Mouse (Mus musculus) ES-E14 (cell line): ENCODE results near the gene Ppp1r1b. TPM values are rescaled to one million over a fixed set of nuclear protein-coding genes. Genes with fewer than 3 reads are reported as not detected.
"Not testable (repeated sequence)": the region's sequence is repeated elsewhere in the genome, so short reads cannot be mapped to it uniquely, and the experiment has no call there.

ENCODE experiments used
- DNase-seq: peaks from one replicate; pipeline ENCODE4 v3.0.0-alpha.2; 2013; ENCODE audit warnings: low read depth, low spot score
- H3K27ac ChIP-seq: 2 replicates; pipeline ENCODE4 v1.5.1; 2012; ENCODE audit warnings: low read depth, mild to moderate bottlenecking, low read length, moderate library complexity, mixed read lengths; ENCODE audit not compliant: poor library complexity, insufficient read depth, severe bottlenecking
- H3K36me3 ChIP-seq: 2 replicates; pipeline ENCODE4 v1.6.1; 2012; ENCODE audit warnings: mild to moderate bottlenecking, low read length, moderate library complexity, mixed read lengths; ENCODE audit not compliant: control insufficient read depth, poor library complexity, insufficient read depth, severe bottlenecking
- H3K4me1 ChIP-seq, 2 experiments: fragments of 150-350 bp in 1 of 2; sonication (generic) in 1 of 2; 2 replicates each; pipeline ENCODE4 v1.6.1; 2012; ENCODE audit warnings: low read length in 2 of 2, mild to moderate bottlenecking in 1 of 2, mixed read lengths in 1 of 2; ENCODE audit not compliant: control insufficient read depth in 2 of 2, insufficient read depth in 2 of 2, poor library complexity in 1 of 2
- H3K4me3 ChIP-seq, 2 experiments: fragments of 150-350 bp in 1 of 2; sonication (generic) in 1 of 2; 2 replicates each; pipeline ENCODE4 v1.5.1; 2012; ENCODE audit warnings: low read length in 2 of 2, low read depth in 1 of 2, mild to moderate bottlenecking in 1 of 2, mixed read lengths in 1 of 2; ENCODE audit not compliant: insufficient read depth in 1 of 2, poor library complexity in 1 of 2, severe bottlenecking in 1 of 2
- H3K9ac ChIP-seq: 2 replicates; pipeline ENCODE4 v1.6.1; 2012; ENCODE audit warnings: low read depth, mild to moderate bottlenecking, low read length, mixed read lengths; ENCODE audit not compliant: poor library complexity, insufficient read depth, severe bottlenecking
- H3K9me3 ChIP-seq: fragments of 150-350 bp; sonication (generic); 2 replicates; pipeline ENCODE4 v1.6.1; 2012; ENCODE audit warnings: low read depth, mild to moderate bottlenecking, low read length; ENCODE audit not compliant: control insufficient read depth, insufficient read depth
- CHD2 ChIP-seq: IDR thresholded peaks from 2 replicates; pipeline ENCODE4 v1.6.1; 2014; ENCODE audit warnings: mild to moderate bottlenecking, low read depth, low read length, inconsistent platforms
- HCFC1 ChIP-seq: IDR thresholded peaks from 2 replicates; pipeline ENCODE4 v1.6.1; 2012; ENCODE audit warnings: low read length, inconsistent platforms, borderline replicate concordance; ENCODE audit not compliant: insufficient read depth
- MAFK ChIP-seq: IDR thresholded peaks from 2 replicates; pipeline ENCODE4 v1.6.1; 2014; ENCODE audit warnings: mild to moderate bottlenecking, low read depth, low read length, inconsistent platforms; ENCODE audit not compliant: insufficient read depth
- ZC3H11A ChIP-seq: IDR thresholded peaks from 2 replicates; pipeline ENCODE4 v1.6.1; 2012; ENCODE audit warnings: low read depth, mild to moderate bottlenecking, inconsistent platforms, low read length, borderline replicate concordance
- ZNF384 ChIP-seq: IDR thresholded peaks from 2 replicates; pipeline ENCODE4 v1.6.1; 2012; ENCODE audit warnings: low read depth, low read length, inconsistent platforms
- in situ Hi-C, 2 experiments: fragments of 600-800 bp; cut with MboI; formaldehyde crosslinking; loops; one replicate each; pipeline ENCODE4 v1.15.1; 2025; ENCODE audit warnings: low sequenced_read_pairs in 2 of 2, inconsistent platforms in 1 of 2; ENCODE audit not compliant: unreplicated experiment in 2 of 2
- total RNA-seq: library from RNA; depleted of rRNA; stranded (reverse); fragments of 300-350 nt; gene quantifications from 2 replicates; pipeline ENCODE4 v1.2.3, GENCODE M21; 2012

Gene Ppp1r1b
- total RNA-seq, 1 experiment = 0.22 TPM

GRCm38 (mm10) chr11:98381651-98382050 is 33.4 kb downstream of the Ppp1r1b start:
- H3K4me3 ChIP-seq = no peak overlapping the region
- peaks cover 0 to 4% of the 10 kb centered on the region in 2 experiments; a peak in 1 of 4 replicates for H3K4me1 ChIP-seq
- peaks cover 22% of the 10 kb centered on the region; the same call in 1 of the 2 replicates for H3K36me3 ChIP-seq
- no peak overlapping the region for H3K27ac ChIP-seq
- TF ChIP-seq MAFK = no peak
- no peak for TF ChIP-seq CHD2
- no peak for TF ChIP-seq HCFC1
- no peak for TF ChIP-seq ZC3H11A
- no peak for TF ChIP-seq ZNF384
- no peak overlapping the region for H3K9ac ChIP-seq
- no peak for DNase-seq
- H3K9me3 ChIP-seq = no peaks in the 10 kb centered on the region
- in situ Hi-C loops = no loop called here

- H3K4me3 ChIP-seq, in situ Hi-C loops, H3K27ac ChIP-seq, H3K9me3 ChIP-seq, H3K9ac ChIP-seq, H3K4me1 ChIP-seq, DNase-seq: not testable (repeated sequence)
- peaks cover 20% of the 10 kb centered on the region; the same call in 1 of the 2 replicates for H3K36me3 ChIP-seq
Measured at GRCm38 (mm10) chr11:98382405-98382804, 34.2 kb downstream of the Ppp1r1b start.

GRCm38 (mm10) chr11:98383261-98384030 is 35.2 kb downstream of the Ppp1r1b start, which contains the start of gene Tcap:
Gene Tcap, plus strand, starts transcription at chr11:98383811.
- H3K4me3 ChIP-seq = peak within 1 kb of the TSS; percentile 33 to 35; a peak in 2 of 4 replicates
- in situ Hi-C loops = no loop called here
- peaks cover 0 to 8% of the 10 kb centered on the region in 2 experiments; a peak in 1 of 4 replicates for H3K4me1 ChIP-seq
- no peak for DNase-seq
- peaks cover 14% of the 10 kb centered on the region; the same call in 1 of the 2 replicates for H3K36me3 ChIP-seq
- no peak within 1 kb of the TSS for H3K27ac ChIP-seq
- no peaks in the 10 kb centered on the region for H3K9me3 ChIP-seq
- no peak within 1 kb of the TSS for H3K9ac ChIP-seq
- TF ChIP-seq ZC3H11A (no peak), CHD2 (no peak), HCFC1 (no peak), ZNF384 (no peak), MAFK (no peak)

- peaks cover 6% of the 10 kb centered on the region; the same call in 1 of the 2 replicates for H3K36me3 ChIP-seq
- no peaks in the 10 kb centered on the region for H3K9me3 ChIP-seq
- H3K4me3 ChIP-seq = peak overlapping the region; percentile 33 to 35; a peak in 2 of 4 replicates
- no peak overlapping the region for H3K9ac ChIP-seq
- H3K27ac ChIP-seq = no peak overlapping the region
- no peak for DNase-seq
- H3K4me1 ChIP-seq = peaks cover 0 to 10% of the 10 kb centered on the region in 2 experiments; a peak in 1 of 4 replicates
- TF ChIP-seq HCFC1 = no peak
- TF ChIP-seq ZNF384 = no peak
- no peak for TF ChIP-seq ZC3H11A
- TF ChIP-seq MAFK = no peak
- TF ChIP-seq CHD2 = no peak
- in situ Hi-C loops = no loop called here
Measured at GRCm38 (mm10) chr11:98384216-98384615, 36.0 kb downstream of the Ppp1r1b start.
